Mouse (Mus musculus) E14TG2a.4 (cell line): Measurements from ENCODE around the gene Cdon.
"Not testable (repeated sequence)": the region's sequence is repeated elsewhere in the genome, so short reads cannot be mapped to it uniquely, and the experiment has no call there.

Experiments used
- H3K27me3 ChIP-seq: 2 replicates; pipeline ENCODE4 v1.6.1; 2014; ENCODE audit warnings: low read length, control low read depth; ENCODE audit not compliant: insufficient read depth
- H3K36me3 ChIP-seq: 2 replicates; pipeline ENCODE4 v1.6.1; 2014; ENCODE audit warnings: low read length, control low read depth; ENCODE audit not compliant: insufficient read depth
- H3K4me1 ChIP-seq: replicated peaks from 2 replicates; pipeline ENCODE4 v1.6.1; 2014; ENCODE audit warnings: low read depth, low read length, control low read depth
- H3K4me3 ChIP-seq: replicated peaks from 2 replicates; pipeline ENCODE4 v1.5.1; 2014; ENCODE audit warnings: mild to moderate bottlenecking, low read length
- H3K9me3 ChIP-seq: 2 replicates; pipeline ENCODE4 v1.6.1; 2014; ENCODE audit warnings: low read length, control low read depth
- CTCF ChIP-seq: conservative IDR thresholded peaks from 2 replicates; pipeline ENCODE4 v1.5.1; 2014; ENCODE audit warnings: low read length
- NANOG ChIP-seq: IDR thresholded peaks from 2 replicates; pipeline ENCODE4 v1.6.1; 2014; ENCODE audit warnings: borderline replicate concordance, low read length, mixed read lengths
- POU5F1 ChIP-seq: IDR thresholded peaks from 2 replicates; pipeline ENCODE4 v1.6.1; 2014; ENCODE audit warnings: low read length, borderline replicate concordance

Gene Cdon

GRCm38 (mm10) chr9:35430476-35430875 is 9.5 kb downstream of the Cdon start:
- no peaks in the 10 kb centered on the region for H3K9me3 ChIP-seq
- no peaks in the 10 kb centered on the region for H3K4me1 ChIP-seq
- TF ChIP-seq CTCF: no peak
- TF ChIP-seq POU5F1: no peak
- no peak for TF ChIP-seq NANOG
- no peak overlapping the region for H3K4me3 ChIP-seq
- H3K27me3 ChIP-seq: no peaks in the 10 kb centered on the region
- no peaks in the 10 kb centered on the region for H3K36me3 ChIP-seq

GRCm38 (mm10) chr9:35431396-35431795 is 10.5 kb downstream of the Cdon start:
- no peak for TF ChIP-seq CTCF
- TF ChIP-seq NANOG: no peak
- no peak for TF ChIP-seq POU5F1
- Histone ChIP-seq H3K9me3 (no peaks in the 10 kb centered on the region), H3K4me1 (no peaks in the 10 kb centered on the region), H3K4me3 (no peak overlapping the region), H3K36me3 (no peaks in the 10 kb centered on the region), H3K27me3 (no peaks in the 10 kb centered on the region)

- not testable (repeated sequence) for H3K4me3 ChIP-seq, H3K9me3 ChIP-seq, H3K4me1 ChIP-seq, H3K27me3 ChIP-seq, H3K36me3 ChIP-seq
These were observed 11.9 kb downstream of the Cdon start for GRCm38 (mm10) chr9:35432717-35433297.

GRCm38 (mm10) chr9:35434340-35434739 is 13.4 kb downstream of the Cdon start:
- H3K9me3 ChIP-seq: no peaks in the 10 kb centered on the region
- H3K4me3 ChIP-seq: no peak overlapping the region
- no peak for TF ChIP-seq POU5F1
- TF ChIP-seq NANOG: no peak
- no peak for TF ChIP-seq CTCF
- H3K27me3 ChIP-seq: no peaks in the 10 kb centered on the region
- no peaks in the 10 kb centered on the region for H3K4me1 ChIP-seq
- no peaks in the 10 kb centered on the region for H3K36me3 ChIP-seq

GRCm38 (mm10) chr9:35435565-35435964 is 14.6 kb downstream of the Cdon start:
- Histone ChIP-seq H3K4me3 (no peak overlapping the region), H3K9me3 (no peaks in the 10 kb centered on the region), H3K36me3 (no peaks in the 10 kb centered on the region), H3K27me3 (no peaks in the 10 kb centered on the region), H3K4me1 (no peaks in the 10 kb centered on the region)
- TF ChIP-seq CTCF: no peak
- TF ChIP-seq POU5F1: no peak

- no peaks in the 10 kb centered on the region for H3K36me3 ChIP-seq
- no peaks in the 10 kb centered on the region for H3K27me3 ChIP-seq
- H3K4me3 ChIP-seq: no peak overlapping the region
- no peaks in the 10 kb centered on the region for H3K9me3 ChIP-seq
- TF ChIP-seq POU5F1: no peak
- no peak for TF ChIP-seq CTCF
- no peak for TF ChIP-seq NANOG
- no peaks in the 10 kb centered on the region for H3K4me1 ChIP-seq
These were observed 17.5 kb downstream of the Cdon start for GRCm38 (mm10) chr9:35438286-35439061.

- H3K27me3 ChIP-seq: no peaks in the 10 kb centered on the region
- TF ChIP-seq POU5F1 (no peak), NANOG (no peak), CTCF (no peak)
- no peaks in the 10 kb centered on the region for H3K36me3 ChIP-seq
- H3K4me3 ChIP-seq: no peak overlapping the region
- no peaks in the 10 kb centered on the region for H3K9me3 ChIP-seq
- no peaks in the 10 kb centered on the region for H3K4me1 ChIP-seq
These were observed 18.1 kb downstream of the Cdon start for GRCm38 (mm10) chr9:35439062-35439442.

- H3K9me3 ChIP-seq: no peaks in the 10 kb centered on the region
- no peaks in the 10 kb centered on the region for H3K36me3 ChIP-seq
- no peaks in the 10 kb centered on the region for H3K4me1 ChIP-seq
- no peaks in the 10 kb centered on the region for H3K27me3 ChIP-seq
- H3K4me3 ChIP-seq: no peak overlapping the region
- TF ChIP-seq CTCF: no peak
- no peak for TF ChIP-seq POU5F1
- TF ChIP-seq NANOG: no peak
These were observed 18.8 kb downstream of the Cdon start for GRCm38 (mm10) chr9:35439754-35440153.

GRCm38 (mm10) chr9:35442476-35442875 is 21.5 kb downstream of the Cdon start:
- no peak overlapping the region for H3K4me3 ChIP-seq
- H3K9me3 ChIP-seq: no peaks in the 10 kb centered on the region
- no peaks in the 10 kb centered on the region for H3K36me3 ChIP-seq
- no peaks in the 10 kb centered on the region for H3K4me1 ChIP-seq
- TF ChIP-seq CTCF: no peak
- TF ChIP-seq POU5F1: no peak
- TF ChIP-seq NANOG: no peak
- H3K27me3 ChIP-seq: no peaks in the 10 kb centered on the region
